Mouse (Mus musculus) right cerebral cortex, adult 2 months (tissue): ENCODE measurements around the gene Zfp366.
"Not testable (repeated sequence)": the region's sequence is repeated elsewhere in the genome, so short reads cannot be mapped to it uniquely, and the experiment has no call there.

ENCODE experiments used
- DNase-seq, 2 experiments: peaks; one replicate each; pipeline ENCODE4 v3.0.0; 2021 to 2022; ENCODE audit warnings: low spot score in 2 of 2

Gene Zfp366

GRCm38 (mm10) chr13:99184155-99184886, at the start of gene Zfp366:
Zfp366 (plus strand) TSS chr13:99184823.
- no peak for DNase-seq

- DNase-seq = peak in 1 of 2 experiments; percentile 21
These were observed 46.0 kb upstream of the Zfp366 start for GRCm38 (mm10) chr13:99138351-99139255.

GRCm38 (mm10) chr13:99146355-99146871, 38.2 kb upstream of the Zfp366 start:
- DNase-seq = peak; percentile 61 to 67

GRCm38 (mm10) chr13:99147645-99148111, 36.9 kb upstream of the Zfp366 start:
- DNase-seq = peak; percentile 58 to 66

GRCm38 (mm10) chr13:99149551-99150305, 34.9 kb upstream of the Zfp366 start:
- DNase-seq = no peak

GRCm38 (mm10) chr13:99150626-99151025, 34.0 kb upstream of the Zfp366 start:
- DNase-seq = no peak

GRCm38 (mm10) chr13:99151121-99151520, 33.5 kb upstream of the Zfp366 start:
- DNase-seq = peak in 1 of 2 experiments; percentile 47

GRCm38 (mm10) chr13:99152305-99152930, 32.2 kb upstream of the Zfp366 start:
- no peak for DNase-seq

- DNase-seq = peak in 1 of 2 experiments; percentile 40
These were observed 26.9 kb upstream of the Zfp366 start for GRCm38 (mm10) chr13:99157709-99158108.

- no peak for DNase-seq
These were observed 25.9 kb upstream of the Zfp366 start for GRCm38 (mm10) chr13:99158773-99159172.

GRCm38 (mm10) chr13:99163071-99163470, 21.6 kb upstream of the Zfp366 start:
- DNase-seq = no peak

- DNase-seq = no peak
These were observed 20.9 kb upstream of the Zfp366 start for GRCm38 (mm10) chr13:99163521-99164359.

- no peak for DNase-seq
These were observed 20.3 kb upstream of the Zfp366 start for GRCm38 (mm10) chr13:99164360-99164759.

- DNase-seq = no peak
These were observed 15.2 kb upstream of the Zfp366 start for GRCm38 (mm10) chr13:99169401-99169800.

GRCm38 (mm10) chr13:99170337-99170736, 14.3 kb upstream of the Zfp366 start:
- no peak for DNase-seq

GRCm38 (mm10) chr13:99173849-99174248, 10.8 kb upstream of the Zfp366 start:
- DNase-seq = no peak

- DNase-seq = not testable (repeated sequence)
These were observed 1.8 kb upstream of the Zfp366 start for GRCm38 (mm10) chr13:99182828-99183227.

GRCm38 (mm10) chr13:99183257-99183895, 1.2 kb upstream of the Zfp366 start:
- no peak for DNase-seq

- no peak for DNase-seq
These were observed 950 bp downstream of the Zfp366 start for GRCm38 (mm10) chr13:99185573-99185972.
